Mouse (Mus musculus): ENCODE measurements around the gene Scube1.

DNA sequence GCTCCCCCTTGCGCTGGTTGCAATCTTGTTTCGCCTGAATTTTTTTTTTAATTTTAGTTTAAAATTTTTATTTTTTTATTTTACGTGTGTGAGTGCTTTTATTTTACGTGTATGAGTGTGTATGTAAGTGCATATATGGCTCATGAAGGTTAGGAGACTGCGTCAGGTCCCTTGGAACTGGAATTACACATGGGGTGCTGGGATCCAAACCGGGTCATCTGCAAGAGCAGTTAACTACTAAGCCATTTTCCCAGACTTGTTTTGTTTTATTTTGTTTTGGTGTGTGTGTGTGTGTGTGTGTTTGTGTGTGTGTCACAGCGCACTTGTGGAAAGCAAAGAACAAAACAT, 129.5 kb downstream of the Scube1 start:
- TF ChIP-seq POLR2A (IDR thresholded peaks at IDR 0.05; ENCODE audit: extremely low read depth, insufficient read depth, low read length) (no peak), CTCF (IDR thresholded peaks at IDR 0.05; ENCODE audit: low read depth, low read length) (no peak)
